ENCODE assay signal across 19 mouse cellular contexts in genomic region chr3:58521361-58521760, GRCm38 (mm10). TPM values are rescaled to one million over a fixed set of nuclear protein-coding genes. Genes with fewer than 3 reads are reported as not detected.
DNase-seq lines count a peak whose midpoint lies in the region; ATAC-seq and TF ChIP-seq lines count a peak whose summit lies in the region.
"Had no signal": no experiment of that assay in that cellular context is flagged by ENCODE, and none has a peak within 500 bp of the region (broad histone marks: within the 10 kb centered on the region; RNA-seq: fewer than 3 reads in every experiment).

No protein-coding gene starts in this region.

- H3K4me1 ChIP-seq in heart, adult 2 months (ENCODE audit: control insufficient read depth, insufficient read depth, low read length), result peaks cover 2% of the 10 kb centered on the region
- H3K4me1 ChIP-seq in bone marrow macrophage, adult 2 months (ENCODE audit: control insufficient read depth, insufficient read depth, low read length), result peaks cover 47% of the 10 kb centered on the region

- no peak for TF ChIP-seq POLR2A in heart, adult 2 months (IDR thresholded peaks at IDR 0.05; ENCODE audit: insufficient read depth, low read depth, low read length)
- no peak for TF ChIP-seq POLR2A in bone marrow macrophage, adult 2 months (IDR thresholded peaks at IDR 0.05; ENCODE audit: borderline replicate concordance, low read depth, low read length)

- TF ChIP-seq CTCF in heart, adult 2 months (IDR thresholded peaks at IDR 0.05), result no peak
- no peak for TF ChIP-seq CTCF in bone marrow macrophage, adult 2 months (IDR thresholded peaks at IDR 0.05; ENCODE audit: low read depth, low read length)

- 83% methylated on average over 2 of the region's 2 CpGs for WGBS in heart, adult 2 months

- H3K9ac ChIP-seq in heart, adult 2 months (ENCODE audit: low read depth, low read length), result no peak overlapping the region
- H3K9ac ChIP-seq: embryonic facial prominence, embryonic 12.5 days; forebrain, embryonic 13.5 days; forebrain, embryonic 15.5 days; forebrain, postnatal 0 days had no signal

- no peaks in the 10 kb centered on the region for H3K27me3 ChIP-seq in heart, adult 2 months (ENCODE audit: control insufficient read depth, insufficient read depth, low read length)
- H3K27me3 ChIP-seq: embryonic facial prominence, embryonic 12.5 days; forebrain, embryonic 13.5 days; forebrain, embryonic 15.5 days had no signal

- no peak overlapping the region for H3K27ac ChIP-seq in heart, adult 2 months
- peak overlapping the region; percentile 63 for H3K27ac ChIP-seq in bone marrow macrophage, adult 2 months (ENCODE audit: insufficient read depth, low read depth, low read length)
- H3K27ac ChIP-seq: embryonic facial prominence, embryonic 10.5 days; embryonic facial prominence, embryonic 12.5 days; forebrain, embryonic 13.5 days; forebrain, embryonic 15.5 days had no signal

- ATAC-seq in CD4-positive, CD25-positive, alpha-beta regulatory T cell, adult 4 months, result no peak
- ATAC-seq: forebrain, embryonic 13.5 days; forebrain, embryonic 15.5 days; forebrain, postnatal 0 days had no signal

- intact Hi-C loops in heart, adult 2 months (cut with DNase I), result loop anchor here (10.0 kb wide), 1 partner anchor 677 kb away; the partner anchor contains the start of gene Pfn2

- TF ChIP-seq EP300 in heart, adult 2 months (IDR thresholded peaks at IDR 0.05; ENCODE audit: insufficient read depth, low read depth, low read length), result no peak

- H3K79me2 ChIP-seq in heart, adult 2 months (replicated peaks; ENCODE audit: control insufficient read depth, insufficient read depth, low read length), result no peaks in the 10 kb centered on the region

- H3K36me3 ChIP-seq in heart, adult 2 months (ENCODE audit: control insufficient read depth, insufficient read depth, low read length), result peaks cover 20% of the 10 kb centered on the region

- peak; percentile 61 for DNase-seq in heart, adult 11 months
- DNase-seq in heart, adult 2 months, result no peak
- DNase-seq in A20 (ENCODE audit: low read depth, low spot score), result peak; percentile 60
- no peak for DNase-seq in natural killer cell, adult 2 months (ENCODE audit: low spot score in 2 of 2)
- DNase-seq: adrenal gland, adult 2 months; adrenal gland, postnatal 10 days; adrenal gland, postnatal 25 days; cerebellum, adult 11-12 months; cerebellum, adult 2 months; cerebellum, adult 9-10 months; cerebellum, postnatal 10 days; cerebellum, postnatal 25 days; forebrain, postnatal 0 days had no signal

- no peak overlapping the region for H3K4me3 ChIP-seq in heart, adult 2 months
- H3K4me3 ChIP-seq in bone marrow macrophage, adult 2 months (ENCODE audit: insufficient read depth, low read length), result no peak overlapping the region
- H3K4me3 ChIP-seq: embryonic facial prominence, embryonic 10.5 days; embryonic facial prominence, embryonic 12.5 days; forebrain, embryonic 13.5 days; forebrain, embryonic 15.5 days had no signal

RNA-seq across cellular contexts. Expression of gene Eif2a, which starts 4.3 kb away (rescaled TPM):
- total RNA-seq in heart, adult 2 months (2021), result 10 to 100 TPM; 32.0 to 42.0 TPM
- polyA plus RNA-seq in heart, adult 2 months (2012; rRNA removed), result 9.3 and 27.5 TPM in 2 replicates
- polyA plus RNA-seq in bone marrow macrophage, adult 2 months (2012; ENCODE audit: insufficient read depth, insufficient read length, missing spikeins), result 102 and 111 TPM in 2 replicates
- 10 to 100 TPM; 69.7 to 74.8 TPM for polyA plus RNA-seq in CD4-positive, CD25-positive, alpha-beta regulatory T cell, adult 4 months (2017; shearing (Covaris generic))

RNA-seq across cellular contexts. Expression of gene Serp1, which starts 4.3 kb away (rescaled TPM):
- total RNA-seq in heart, adult 2 months (2021), result 10 to 100 TPM; 12.2 to 12.3 TPM
- 6.8 and 9.0 TPM in 2 replicates for polyA plus RNA-seq in heart, adult 2 months (2012; rRNA removed)
- polyA plus RNA-seq in bone marrow macrophage, adult 2 months (2012; ENCODE audit: insufficient read depth, insufficient read length, missing spikeins), result 306 and 329 TPM in 2 replicates
- 10 to 100 TPM; 38.8 to 57.0 TPM for polyA plus RNA-seq in CD4-positive, CD25-positive, alpha-beta regulatory T cell, adult 4 months (2017; shearing (Covaris generic))

RNA-seq across cellular contexts. Expression of gene Selenot, which starts 55.1 kb away (rescaled TPM):
- 100 to 1,000 TPM; 116 to 119 TPM for total RNA-seq in heart, adult 2 months (2021)
- 48.3 and 92.1 TPM in 2 replicates for polyA plus RNA-seq in heart, adult 2 months (2012; rRNA removed)
- 110 and 114 TPM in 2 replicates for polyA plus RNA-seq in bone marrow macrophage, adult 2 months (2012; ENCODE audit: insufficient read depth, insufficient read length, missing spikeins)
- 10 to 100 TPM; 19.7 to 30.3 TPM for polyA plus RNA-seq in CD4-positive, CD25-positive, alpha-beta regulatory T cell, adult 4 months (2017; shearing (Covaris generic))

Comparison
In these comparisons a context has a peak if more than half of its experiments do, and no peak if none do; other contexts are left out.
1. DNase-seq: peak in heart, adult 11 months (single experiment) and A20 (single experiment); none in heart, adult 2 months (0 of 2) and natural killer cell, adult 2 months (0 of 2).